Mouse (Mus musculus) heart, embryonic 10.5 days (tissue): ENCODE data around the gene Kcna3. TPM values are rescaled to one million over a fixed set of nuclear protein-coding genes. Genes with fewer than 3 reads are reported as not detected.

Experiments
- DNase-seq: peaks from one replicate; pipeline ENCODE4 v3.0.0-alpha.2; 2017; ENCODE audit warnings: low spot score
- H3K27ac ChIP-seq: fragments of 300-500 bp; sonication (generic); 2 replicates; pipeline ENCODE4 v1.5.1; 2016; ENCODE audit warnings: mild to moderate bottlenecking
- H3K27me3 ChIP-seq: fragments of 300-500 bp; sonication (generic); 2 replicates; pipeline ENCODE4 v1.6.1; 2016; ENCODE audit warnings: mild to moderate bottlenecking; ENCODE audit not compliant: poor library complexity, insufficient read depth, severe bottlenecking
- H3K36me3 ChIP-seq: fragments of 300-500 bp; sonication (generic); 2 replicates; pipeline ENCODE4 v1.6.1; 2016; ENCODE audit warnings: mild to moderate bottlenecking, moderate library complexity
- H3K4me1 ChIP-seq: fragments of 300-500 bp; sonication (generic); 2 replicates; pipeline ENCODE4 v1.6.1; 2016; ENCODE audit warnings: mild to moderate bottlenecking
- H3K4me3 ChIP-seq: fragments of 300-500 bp; sonication (generic); 2 replicates; pipeline ENCODE4 v1.5.1; 2016; ENCODE audit warnings: mild to moderate bottlenecking, moderate library complexity
- H3K9me3 ChIP-seq: fragments of 300-500 bp; sonication (generic); 2 replicates; pipeline ENCODE4 v1.6.1; 2016; ENCODE audit warnings: mild to moderate bottlenecking, moderate library complexity
- WGBS: fragments of 180-500 bp; shearing (Covaris S2); methylation state at CpG from one replicate; pipeline ENCODE4 v1.1.7; 2016; 5-methylcytosine and 5-hydroxymethylcytosine counted together
- polyA plus RNA-seq: library from polyadenylated mRNA; unstranded; fragments of >200 nt; fragmentation: Nextera tagmentation; extraction: Ambion mirVana; gene quantifications from 2 replicates; pipeline ENCODE4 v1.2.1, GENCODE M21; 2016

Gene Kcna3
- polyA plus RNA-seq, 1 experiment from 2014 or later: 2.8 TPM

DNA sequence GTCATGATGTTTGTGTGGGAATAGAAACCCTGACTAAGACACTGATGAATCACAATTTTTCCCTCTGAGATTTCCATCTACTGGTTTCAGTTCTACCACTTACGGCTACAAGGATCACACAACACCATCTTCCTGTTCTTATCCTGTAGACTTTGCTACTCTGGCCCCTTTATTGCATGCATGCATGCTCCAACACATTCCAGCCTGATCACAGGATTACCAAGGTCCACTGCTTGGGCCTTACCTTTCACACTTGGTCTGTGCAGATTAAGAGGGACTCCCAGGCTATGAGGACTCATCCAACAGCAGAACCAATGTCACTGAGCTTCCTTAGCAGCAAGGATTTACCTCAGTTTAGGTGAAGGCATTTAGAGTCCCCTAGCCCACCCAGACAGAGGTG, 39.7 kb downstream of the Kcna3 start:
- Histone ChIP-seq H3K4me1 (0 out of 2 replicates have a peak, but pooled peaks cover 3% of the 10 kb centered on the region), H3K9me3 (no peaks in the 10 kb centered on the region), H3K4me3 (no peak overlapping the region), H3K36me3 (no peaks in the 10 kb centered on the region), H3K27ac (no peak overlapping the region), H3K27me3 (no peaks in the 10 kb centered on the region)
- DNase-seq: no peak
- WGBS: 80% methylated on average over 1 of the region's 1 CpGs

DNA sequence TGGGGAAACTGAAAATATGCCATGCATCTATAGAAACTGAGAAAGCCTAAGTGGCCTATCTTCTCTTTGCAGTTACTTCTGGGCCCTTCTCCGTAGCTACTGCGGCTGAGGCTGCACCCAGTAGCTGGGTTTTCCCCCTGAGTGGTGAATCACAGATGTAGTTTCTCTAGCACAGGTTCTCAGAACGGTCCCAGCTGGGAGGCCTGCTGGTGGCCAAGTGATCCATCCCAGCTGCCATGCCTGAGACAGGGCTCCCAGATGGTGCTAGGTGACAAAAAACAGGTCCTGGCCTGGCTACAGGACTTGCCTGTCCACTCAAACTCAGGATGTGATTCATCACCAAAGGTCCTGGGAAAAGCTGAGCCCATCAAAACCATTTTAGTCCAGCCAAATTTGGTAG, 40.7 kb downstream of the Kcna3 start:
- H3K4me1 ChIP-seq: 0 out of 2 replicates have a peak, but pooled peaks cover 3% of the 10 kb centered on the region
- 49% methylated on average over 3 of the region's 3 CpGs for WGBS
- no peaks in the 10 kb centered on the region for H3K27me3 ChIP-seq
- H3K27ac ChIP-seq: no peak overlapping the region
- no peaks in the 10 kb centered on the region for H3K36me3 ChIP-seq
- H3K4me3 ChIP-seq: no peak overlapping the region
- DNase-seq: no peak
- no peaks in the 10 kb centered on the region for H3K9me3 ChIP-seq

DNA sequence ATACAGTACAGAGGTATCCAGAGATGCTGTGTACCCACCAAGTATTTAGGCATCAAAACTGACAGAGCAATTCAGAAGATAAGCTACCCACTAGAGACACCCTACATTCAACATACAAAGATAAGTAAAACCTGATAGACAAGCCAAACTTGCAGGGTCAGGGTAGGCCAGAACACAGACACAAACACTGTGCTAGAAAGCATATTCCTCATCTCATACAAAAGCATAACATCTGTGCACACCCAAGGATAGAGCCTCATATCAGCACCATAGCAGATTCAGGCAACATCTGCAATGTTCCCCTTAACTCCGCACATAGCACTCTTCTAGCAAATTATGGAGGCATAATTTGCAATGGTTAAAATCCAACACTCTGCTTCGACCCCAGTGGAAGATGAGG, 41.1 kb downstream of the Kcna3 start:
- Histone ChIP-seq H3K36me3 (no peaks in the 10 kb centered on the region), H3K27ac (no peak overlapping the region), H3K4me3 (no peak overlapping the region), H3K27me3 (no peaks in the 10 kb centered on the region), H3K9me3 (no peaks in the 10 kb centered on the region), H3K4me1 (0 out of 2 replicates have a peak, but pooled peaks cover 3% of the 10 kb centered on the region)
- WGBS: 86% methylated on average over 2 of the region's 2 CpGs
- no peak for DNase-seq

DNA sequence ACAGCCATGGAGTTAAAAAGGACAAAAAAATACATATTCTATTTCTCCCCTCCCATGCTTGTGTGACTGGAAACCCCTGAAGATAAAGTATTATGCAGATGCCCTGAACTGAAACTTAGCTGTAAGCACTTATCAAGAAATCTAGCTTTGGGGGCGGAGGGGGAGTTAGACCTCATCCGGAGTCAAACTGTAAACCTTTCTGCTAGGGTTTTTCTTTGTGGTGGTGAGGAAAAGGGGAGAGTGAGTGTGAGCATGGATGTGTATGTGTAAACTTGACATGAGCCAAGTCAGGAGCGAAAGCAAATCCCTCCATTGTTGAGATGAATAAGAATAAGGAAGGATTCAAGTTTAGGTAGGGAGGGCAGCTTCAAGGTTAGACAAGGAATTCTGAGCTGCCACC, 44.8 kb downstream of the Kcna3 start:
- no peaks in the 10 kb centered on the region for H3K27me3 ChIP-seq
- no peak overlapping the region for H3K27ac ChIP-seq
- no peak for DNase-seq
- WGBS: 83% methylated on average over 3 of the region's 3 CpGs
- H3K4me3 ChIP-seq: no peak overlapping the region
- 0 out of 2 replicates have a peak, but pooled peaks cover 3% of the 10 kb centered on the region for H3K4me1 ChIP-seq
- no peaks in the 10 kb centered on the region for H3K9me3 ChIP-seq
- H3K36me3 ChIP-seq: no peaks in the 10 kb centered on the region

DNA sequence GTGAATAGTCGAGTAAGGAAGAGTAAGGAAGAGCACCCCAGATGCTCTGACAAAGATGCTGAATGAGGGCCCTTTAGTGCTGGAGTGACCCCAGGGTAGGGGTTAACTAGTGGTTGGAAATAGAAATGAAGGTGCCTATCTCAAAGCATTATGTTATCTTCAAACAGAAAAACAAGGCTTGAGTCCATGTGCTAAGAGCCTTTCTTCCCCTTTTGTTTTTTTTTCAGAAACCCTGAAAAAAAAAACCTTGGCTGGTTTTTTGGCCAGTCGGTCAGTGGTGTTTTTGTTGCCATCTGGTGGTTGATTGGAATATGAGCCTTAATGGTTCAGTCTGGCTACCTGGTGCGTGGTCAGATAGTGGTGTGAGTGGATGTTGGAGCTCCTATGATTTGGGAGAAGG, 45.3 kb downstream of the Kcna3 start:
- WGBS: 23% methylated on average over 3 of the region's 3 CpGs
- no peak for DNase-seq

DNA sequence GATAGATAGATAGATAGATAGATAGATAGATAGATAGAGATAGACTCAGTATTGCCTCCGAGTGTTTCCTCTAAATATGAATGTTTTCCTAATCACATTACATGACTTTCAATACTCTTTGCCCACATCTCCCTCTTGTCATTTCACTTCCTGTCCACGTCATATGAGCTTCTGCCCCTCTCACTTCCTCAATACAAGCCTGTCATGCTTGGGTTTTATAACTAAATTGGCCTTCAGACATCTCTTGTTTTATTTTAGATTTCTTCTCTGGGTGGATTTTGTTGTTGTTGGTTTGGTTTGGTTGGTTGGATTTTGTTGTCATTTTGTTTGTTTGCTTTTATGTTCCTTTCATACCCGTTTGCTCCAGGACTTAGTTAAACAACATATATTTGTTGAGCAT, 48.6 kb downstream of the Kcna3 start:
- Histone ChIP-seq H3K36me3 (no peaks in the 10 kb centered on the region), H3K4me3 (no peak overlapping the region), H3K9me3 (no peaks in the 10 kb centered on the region), H3K27me3 (no peaks in the 10 kb centered on the region), H3K27ac (no peak overlapping the region), H3K4me1 (no peaks in the 10 kb centered on the region)
- 80% methylated on average over 3 of the region's 3 CpGs for WGBS
- no peak for DNase-seq

More for the DNA sequence above, 45.3 kb downstream of the Kcna3 start:
- H3K4me3 ChIP-seq: no peak overlapping the region
- H3K27ac ChIP-seq: no peak overlapping the region
- no peaks in the 10 kb centered on the region for H3K27me3 ChIP-seq
- H3K36me3 ChIP-seq: no peaks in the 10 kb centered on the region
- no peaks in the 10 kb centered on the region for H3K9me3 ChIP-seq
- 0 out of 2 replicates have a peak, but pooled peaks cover 3% of the 10 kb centered on the region for H3K4me1 ChIP-seq

DNA sequence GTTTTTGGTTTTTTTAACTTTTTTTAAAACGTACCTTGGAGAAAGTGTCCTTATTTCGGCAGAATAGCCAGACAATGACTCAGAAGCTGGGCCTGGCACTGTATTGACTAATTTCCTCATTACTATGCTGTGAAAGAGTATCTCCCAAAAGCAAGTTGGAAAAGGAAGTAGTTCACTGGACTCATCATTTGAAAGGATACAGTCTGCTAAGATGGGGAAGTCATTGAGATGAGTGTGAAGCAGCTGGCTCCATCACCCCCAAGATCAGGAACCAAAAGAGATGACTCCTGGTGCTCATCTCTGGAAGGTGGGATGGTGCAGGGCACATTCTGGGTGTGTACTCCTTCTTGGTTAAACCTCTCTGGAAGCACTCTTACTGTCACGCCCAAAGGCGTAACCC, 51.4 kb downstream of the Kcna3 start:
- Histone ChIP-seq H3K27me3 (no peaks in the 10 kb centered on the region), H3K4me3 (no peak overlapping the region), H3K9me3 (no peaks in the 10 kb centered on the region), H3K36me3 (no peaks in the 10 kb centered on the region), H3K4me1 (no peaks in the 10 kb centered on the region), H3K27ac (no peak overlapping the region)
- WGBS: 79% methylated on average over 4 of the region's 4 CpGs
- DNase-seq: no peak

Other genes starting within 250 kb of the Kcna3 start
- 2.5 and 2.6 TPM in 2 replicates for gene Cd53, start 246.0 kb upstream of the Kcna3 start, polyA plus RNA-seq
- gene Olfr266, start 209.9 kb upstream of the Kcna3 start, polyA plus RNA-seq: not detected in 2 replicates
- not detected in 2 replicates for gene Kcna2, start 65.0 kb downstream of the Kcna3 start, polyA plus RNA-seq
- not detected in 2 replicates for gene Kcna10, start 146.9 kb downstream of the Kcna3 start, polyA plus RNA-seq
- gene Cym, start 185.6 kb downstream of the Kcna3 start, polyA plus RNA-seq: not detected in 2 replicates
- not detected in 2 replicates for gene A630076J17Rik, start 194.4 kb downstream of the Kcna3 start, polyA plus RNA-seq
- gene Prok1, start 203.5 kb downstream of the Kcna3 start, polyA plus RNA-seq: not detected in 2 replicates
- gene Lamtor5, start 242.7 kb downstream of the Kcna3 start, polyA plus RNA-seq: 157 and 163 TPM in 2 replicates